Mouse (Mus musculus): ENCODE results near the gene Fam217a. TPM values are rescaled to one million over a fixed set of nuclear protein-coding genes. Genes with fewer than 3 reads are reported as not detected.
A peak's percentile ranks its signal among the peaks of the same experiment; 100 is the strongest.
"Not testable (repeated sequence)": the region's sequence is repeated elsewhere in the genome, so short reads cannot be mapped to it uniquely, and the experiment has no call there.

Fam217a gene
- total RNA-seq (2021) = under 1 TPM; 0.33 to 0.36 TPM

DNA sequence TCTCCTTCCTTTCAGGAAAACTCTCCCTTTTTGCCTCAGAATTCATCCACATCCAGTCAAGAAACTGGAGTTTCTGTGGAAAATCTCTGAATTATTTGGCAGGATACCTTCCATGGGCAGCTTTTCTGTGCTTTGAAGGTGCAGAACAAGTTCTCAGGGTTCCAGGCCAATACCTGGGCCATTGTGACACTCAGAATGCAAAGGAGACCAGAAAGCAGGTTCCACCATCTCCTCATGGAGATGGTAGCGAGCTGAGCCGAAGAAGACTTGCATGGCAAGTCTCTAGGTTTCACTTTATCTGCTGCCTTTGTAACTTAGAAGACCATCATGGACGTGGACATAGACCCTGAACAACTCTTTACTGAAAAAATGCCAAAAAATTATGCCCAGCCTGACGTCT, at the start of gene Fam217a, which contains the start of gene 4933417A18Rik:
TSS of gene Fam217a (minus strand) at position 101 of the 400 bp plus-strand sequence.
TSS of gene 4933417A18Rik (plus strand) at position 200 of the 400 bp plus-strand sequence.
- DNase-seq = no peak
- intact Hi-C loops (cut with DNase I) = no loop called here

- intact Hi-C loops (cut with DNase I) = loop anchor here (5.0 to 10.0 kb wide), 3 partner anchors 51 to 786 kb away; partner anchors contain the start of gene Eci2
- DNase-seq = no peak
These were observed 49.7 kb upstream of the Fam217a start for GRCm38 (mm10) chr13:34973770-34974169.

- DNase-seq = no peak
These were observed 49.0 kb upstream of the Fam217a start for GRCm38 (mm10) chr13:34973149-34973548.

GRCm38 (mm10) chr13:34972456-34972855, 48.3 kb upstream of the Fam217a start:
- intact Hi-C loops (cut with DNase I) = loop anchor here (5.0 to 10.0 kb wide), 3 partner anchors 52 to 785 kb away; partner anchors contain the start of gene Eci2
- not testable (repeated sequence) for DNase-seq

More at GRCm38 (mm10) chr13:34973149-34973548, 49.0 kb upstream of the Fam217a start:
- intact Hi-C loops (cut with DNase I) = loop anchor here (5.0 to 10.0 kb wide), 3 partner anchors 52 to 786 kb away; partner anchors contain the start of gene Eci2

DNA sequence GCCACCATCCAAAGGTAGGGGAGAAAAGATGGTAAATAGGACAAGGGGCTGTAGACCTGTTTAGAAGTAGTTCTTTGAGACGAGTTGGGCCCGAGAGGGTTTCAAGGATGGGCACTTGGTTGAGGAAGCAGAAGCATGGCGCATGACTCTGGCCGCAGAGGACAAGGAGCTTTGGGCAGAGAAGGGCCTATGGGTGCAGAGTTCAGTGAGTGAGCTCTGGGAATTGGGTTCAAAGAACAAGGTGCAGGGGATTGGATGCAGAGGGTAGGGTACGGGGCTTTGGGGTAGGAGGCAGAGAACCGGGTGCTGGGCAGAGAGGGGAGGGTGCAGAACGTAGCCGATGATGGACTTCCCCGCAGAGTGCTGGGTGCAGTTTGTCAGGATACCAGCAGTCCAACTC, 41.5 kb upstream of the Fam217a start:
- intact Hi-C loops (cut with DNase I); DNase-seq: not testable (repeated sequence)

- intact Hi-C loops (cut with DNase I) = no loop called here
These were observed 40.8 kb upstream of the Fam217a start for GRCm38 (mm10) chr13:34964866-34965265.

GRCm38 (mm10) chr13:34964419-34964818, 40.3 kb upstream of the Fam217a start:
- DNase-seq = peak; percentile 8 to 18
- intact Hi-C loops (cut with DNase I) = no loop called here

More at GRCm38 (mm10) chr13:34964866-34965265, 40.8 kb upstream of the Fam217a start:
- no peak for DNase-seq

- DNase-seq = peak; percentile 36 to 39
- intact Hi-C loops (cut with DNase I) = no loop called here
These were observed 39.6 kb upstream of the Fam217a start, which contains the start of gene Eci3 for GRCm38 (mm10) chr13:34963511-34964397. TSS of gene Eci3 (minus strand) at chr13:34963810.

GRCm38 (mm10) chr13:34960996-34961770, 37.1 kb upstream of the Fam217a start:
- no peak for DNase-seq
- intact Hi-C loops (cut with DNase I) = no loop called here

GRCm38 (mm10) chr13:34958158-34958557, 34.0 kb upstream of the Fam217a start:
- intact Hi-C loops (cut with DNase I); DNase-seq: not testable (repeated sequence)

DNA sequence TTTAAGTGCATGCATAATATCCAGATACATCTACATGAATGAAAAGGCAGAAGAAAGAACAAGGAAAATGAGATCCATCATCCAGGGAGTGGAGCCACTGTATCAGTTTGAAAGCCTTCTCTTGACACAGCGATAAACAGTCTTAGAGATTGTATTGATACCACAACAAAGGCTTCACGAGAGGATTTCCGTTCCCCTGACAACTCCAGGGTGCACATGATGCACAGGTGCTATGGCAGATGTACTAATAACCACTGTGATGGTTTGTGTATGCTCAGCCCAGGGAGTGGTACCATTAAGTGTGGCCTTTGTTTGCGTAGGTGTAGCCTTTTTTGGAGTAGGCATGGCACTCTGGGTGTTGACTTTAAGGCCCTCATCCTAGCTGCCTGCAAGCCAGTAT, 32.8 kb upstream of the Fam217a start:
- intact Hi-C loops (cut with DNase I) = no loop called here
- DNase-seq = no peak

- DNase-seq; intact Hi-C loops (cut with DNase I): not testable (repeated sequence)
These were observed 27.3 kb upstream of the Fam217a start for GRCm38 (mm10) chr13:34951437-34951836.

- intact Hi-C loops (cut with DNase I) = no loop called here
- no peak for DNase-seq
These were observed 18.3 kb upstream of the Fam217a start for GRCm38 (mm10) chr13:34942370-34942769.

DNA sequence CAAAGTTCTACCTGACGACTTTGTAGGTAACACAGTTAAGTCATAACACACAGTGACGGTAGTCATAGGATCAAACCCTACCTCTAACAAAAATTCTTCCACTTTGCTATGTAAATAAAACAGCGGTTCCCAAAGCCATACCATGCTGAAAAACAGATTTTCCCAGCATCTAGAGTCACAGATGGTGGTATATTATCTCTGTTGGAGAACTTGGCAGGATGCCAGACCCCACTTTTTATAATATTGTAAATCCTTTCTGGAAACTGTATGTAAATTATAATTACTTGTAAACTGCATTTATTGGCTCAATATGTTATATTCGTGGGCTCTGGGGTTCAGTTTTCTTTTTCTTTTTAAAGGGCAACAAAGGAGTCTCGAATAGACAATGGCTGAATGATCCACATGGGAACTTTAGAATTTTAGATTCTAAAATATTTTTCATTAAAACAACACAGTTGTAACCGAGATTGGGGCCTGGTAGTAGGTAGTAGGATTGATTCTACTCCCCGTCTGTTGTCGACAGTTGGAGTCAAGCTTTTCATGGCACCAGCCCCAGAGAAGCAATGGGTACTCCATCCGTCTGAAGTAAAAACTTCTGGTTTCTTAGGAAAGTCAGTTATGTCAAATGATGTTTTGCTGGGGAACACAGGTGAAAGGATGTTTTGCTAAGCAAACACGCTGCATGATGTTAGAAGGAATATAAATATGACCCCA, 11.0 kb upstream of the Fam217a start:
- intact Hi-C loops (cut with DNase I) = no loop called here
- no peak for DNase-seq

- peak; percentile 2 to 4 for DNase-seq
- intact Hi-C loops (cut with DNase I) = no loop called here
These were observed 7.5 kb downstream of the Fam217a start for GRCm38 (mm10) chr13:34916520-34917167.

- no peak for DNase-seq
- intact Hi-C loops (cut with DNase I) = no loop called here
These were observed 9.5 kb downstream of the Fam217a start for GRCm38 (mm10) chr13:34914614-34915013.

GRCm38 (mm10) chr13:34892871-34893270, 31.2 kb downstream of the Fam217a start:
- DNase-seq = no peak
- intact Hi-C loops (cut with DNase I) = loop anchor here (10.0 kb wide), 1 partner anchor 132 kb away; the partner anchor contains the start of gene Eci2

DNA sequence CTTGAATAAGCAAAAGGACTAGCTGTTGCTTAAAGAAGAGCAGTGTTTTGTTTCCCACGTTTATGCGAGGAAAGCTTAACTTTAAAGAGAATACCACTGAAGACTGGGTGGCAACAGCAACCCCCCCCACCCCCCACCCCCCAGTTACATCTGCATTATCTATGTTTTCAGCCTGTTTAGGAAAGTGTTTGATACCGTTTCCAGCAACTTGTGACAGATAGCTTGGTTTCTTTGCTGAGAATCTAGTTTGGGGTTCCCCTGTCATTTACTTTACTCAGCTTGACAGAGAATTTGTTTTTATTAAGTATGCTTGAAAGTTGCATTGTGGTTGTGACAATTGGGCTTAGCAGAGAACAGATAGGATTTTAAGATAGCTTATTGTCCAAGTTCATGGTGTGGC, 47.6 kb downstream of the Fam217a start:
- intact Hi-C loops (cut with DNase I) = loop anchor here (10.0 kb wide), 2 partner anchors 832 to 942 kb away; no protein-coding TSS in a partner anchor
- no peak for DNase-seq

DNA sequence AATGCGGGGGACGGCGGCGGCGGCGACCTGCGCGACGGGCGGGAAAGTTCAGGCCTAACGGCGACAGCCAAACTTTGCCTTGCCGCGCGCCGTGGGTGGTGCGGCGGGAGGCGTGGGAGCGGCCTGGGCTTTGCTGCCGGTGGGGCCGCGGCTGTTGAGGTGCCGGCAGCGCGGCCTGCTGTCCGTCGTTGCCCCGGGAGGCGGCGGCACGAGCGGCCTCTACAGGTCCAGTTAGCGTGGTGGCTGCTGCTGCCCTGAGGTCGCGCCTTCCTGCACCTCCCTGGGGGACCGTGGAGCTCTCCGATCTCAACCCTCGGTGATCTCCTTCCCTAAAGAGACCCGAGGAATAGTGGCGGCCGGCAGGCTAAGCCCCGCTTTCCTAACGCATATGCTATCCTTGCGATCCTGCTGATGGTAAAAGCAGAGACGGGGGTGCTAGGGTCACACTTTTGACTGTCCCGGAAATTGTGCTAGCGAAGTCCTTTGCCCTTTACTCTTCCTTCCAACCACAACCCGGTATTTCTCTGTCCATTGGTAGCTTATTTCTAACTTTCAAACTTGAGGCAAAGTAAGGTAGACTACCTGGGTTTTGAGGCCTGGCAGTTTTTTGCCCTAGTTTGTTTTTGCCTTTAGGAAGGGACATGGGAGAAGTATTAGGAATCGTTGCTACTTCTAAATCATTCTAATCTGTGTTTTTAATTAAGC, 48.2 kb downstream of the Fam217a start:
- intact Hi-C loops (cut with DNase I) = loop anchor here (10.0 kb wide), 2 partner anchors 831 to 941 kb away; no protein-coding TSS in a partner anchor
- DNase-seq = peak; percentile 63 to 80

Measured in heart, postnatal 36 days (tissue).